Mouse (Mus musculus) liver, adult 2 months (tissue): ENCODE measurements around the gene Shkbp1. TPM values are rescaled to one million over a fixed set of nuclear protein-coding genes. Genes with fewer than 3 reads are reported as not detected.

ENCODE experiments used
- DNase-seq: peaks from one replicate; pipeline ENCODE4 v3.0.0-alpha.2; 2011; ENCODE audit warnings: low read depth, low spot score; ENCODE audit errors: extremely low read depth
- H3K27ac ChIP-seq: fragments of 200-500 bp; replicated peaks from 2 replicates; pipeline ENCODE4 v1.5.1; 2012; ENCODE audit warnings: low read depth, mild to moderate bottlenecking, control low read depth, inconsistent platforms, low read length; ENCODE audit not compliant: insufficient read depth
- H3K27me3 ChIP-seq: fragments of 200-500 bp; 2 replicates; pipeline ENCODE4 v1.6.1; 2012; ENCODE audit warnings: mild to moderate bottlenecking, moderate library complexity, low read length, inconsistent platforms; ENCODE audit not compliant: control insufficient read depth, insufficient read depth
- H3K36me3 ChIP-seq: fragments of 200-500 bp; 2 replicates; pipeline ENCODE4 v1.6.1; 2012; ENCODE audit warnings: low read length, inconsistent platforms; ENCODE audit not compliant: control insufficient read depth, insufficient read depth
- H3K4me1 ChIP-seq: fragments of 200-500 bp; 2 replicates; pipeline ENCODE4 v1.6.1; 2011; ENCODE audit warnings: low read length; ENCODE audit not compliant: control insufficient read depth, insufficient read depth
- H3K4me3 ChIP-seq: fragments of 200-500 bp; 2 replicates; pipeline ENCODE4 v1.5.1; 2011; ENCODE audit warnings: low read depth, mild to moderate bottlenecking, control low read depth, low read length, moderate library complexity; ENCODE audit not compliant: insufficient read depth
- H3K79me2 ChIP-seq: fragments of 200-500 bp; 2 replicates; pipeline ENCODE4 v1.6.1; 2012; ENCODE audit warnings: inconsistent platforms, mild to moderate bottlenecking, low read length, moderate library complexity; ENCODE audit not compliant: control insufficient read depth, insufficient read depth
- H3K9ac ChIP-seq: fragments of 200-500 bp; 2 replicates; pipeline ENCODE4 v1.6.1; 2012; ENCODE audit warnings: low read depth, mild to moderate bottlenecking, control low read depth, inconsistent platforms, low read length
- CTCF ChIP-seq: fragments of 200-500 bp; IDR thresholded peaks from 2 replicates; pipeline ENCODE4 v1.5.1; 2011; ENCODE audit warnings: low read depth, low read length, control low read depth
- POLR2A ChIP-seq: fragments of 200-500 bp; IDR thresholded peaks from 2 replicates; pipeline ENCODE4 v1.6.1; 2011; ENCODE audit warnings: low read length, control low read depth; ENCODE audit not compliant: insufficient read depth; ENCODE audit errors: extremely low read depth
- WGBS: fragments of 180-500 bp; shearing (Covaris S2); methylation state at CpG from one replicate; pipeline ENCODE4 v1.1.7; 2018; 5-methylcytosine and 5-hydroxymethylcytosine counted together
- polyA plus RNA-seq: library from polyadenylated mRNA; depleted of rRNA; stranded (reverse); fragments of >200 nt; gene quantifications from 2 replicates; pipeline ENCODE4 v1.2.3, GENCODE M21; 2012
- total RNA-seq: library from RNA; depleted of rRNA; stranded (reverse); fragments of >200 nt; gene quantifications from 2 replicates; pipeline ENCODE4 v1.2.3, GENCODE M21; 2014

Gene Shkbp1
- total and polyA plus RNA-seq, 2 experiments: 3.6 to 23.9 TPM

DNA sequence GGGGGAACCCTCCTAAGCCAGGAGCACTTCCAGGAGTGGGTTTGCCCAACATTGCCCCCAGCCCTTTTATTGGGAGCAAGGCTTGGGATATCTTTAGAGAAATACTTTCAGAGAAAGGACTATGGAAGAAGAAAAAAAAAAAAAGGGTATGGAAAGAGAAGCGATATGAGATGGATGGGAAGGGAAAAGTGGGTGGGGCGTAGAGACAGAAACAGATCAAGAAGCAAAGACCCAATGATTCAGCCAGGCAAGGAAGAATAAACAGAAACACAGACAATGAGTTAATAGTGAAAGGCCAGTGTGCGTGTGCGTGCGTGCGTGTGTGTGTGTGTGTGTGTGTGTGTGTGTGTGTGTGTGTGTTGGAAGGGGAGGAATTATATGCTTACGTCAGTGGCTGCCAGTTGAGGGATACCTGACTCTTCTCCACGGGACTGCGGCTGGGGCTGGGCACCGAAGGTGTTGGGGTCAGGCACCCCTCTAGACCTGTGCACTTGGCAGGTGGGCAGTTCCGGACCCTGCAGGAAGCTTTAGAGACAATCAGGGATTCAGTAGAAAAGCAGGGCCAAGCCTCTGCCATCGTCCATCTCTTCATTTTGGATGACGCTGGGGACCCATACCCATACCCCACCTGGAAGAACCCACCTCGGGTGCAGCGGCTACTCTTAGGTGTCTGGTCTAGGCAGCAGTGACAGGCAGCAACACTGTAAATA, 20.7 kb downstream of the Shkbp1 start:
- H3K4me1 ChIP-seq: no peaks in the 10 kb centered on the region
- H3K4me3 ChIP-seq: no peak overlapping the region
- H3K9ac ChIP-seq: no peak overlapping the region
- H3K27me3 ChIP-seq: peaks cover 8% of the 10 kb centered on the region
- peak overlapping the region; percentile 38 for H3K27ac ChIP-seq
- WGBS: 61% methylated on average over 15 of the region's 15 CpGs
- H3K36me3 ChIP-seq: no peaks in the 10 kb centered on the region
- TF ChIP-seq POLR2A: no peak
- no peak for TF ChIP-seq CTCF
- DNase-seq: no peak
- no peaks in the 10 kb centered on the region for H3K79me2 ChIP-seq

DNA sequence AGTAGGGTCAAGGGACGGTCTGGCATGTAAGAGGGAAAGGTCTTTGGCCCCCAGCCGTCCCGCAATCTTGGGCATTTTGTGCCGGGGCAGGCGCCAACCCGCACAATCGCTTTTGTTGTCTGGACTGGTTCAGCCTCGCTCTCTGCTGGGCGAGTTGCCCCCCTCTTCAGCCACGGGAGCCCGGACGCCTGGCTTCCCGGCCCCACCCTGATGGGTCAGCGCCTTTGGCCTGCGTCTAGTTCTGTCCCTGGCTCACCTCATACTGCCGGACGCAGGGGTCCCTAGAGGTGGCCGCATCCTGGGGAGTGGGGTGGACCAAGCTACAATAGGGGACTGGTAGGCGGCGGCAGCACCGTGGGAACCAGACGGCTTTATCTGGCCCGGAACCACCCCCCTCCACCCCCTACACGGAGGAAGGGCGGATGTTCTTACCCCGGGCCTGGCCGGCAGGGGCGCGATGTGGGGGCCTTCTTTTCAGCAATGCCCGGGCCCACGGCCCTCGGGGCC, 21.4 kb downstream of the Shkbp1 start:
- peak overlapping the region; percentile 26; the same call in 1 of the 2 replicates for H3K4me3 ChIP-seq
- no peaks in the 10 kb centered on the region; the same call in 1 of the 2 replicates for H3K4me1 ChIP-seq
- DNase-seq: no peak
- peak overlapping the region; percentile 21; the same call in 1 of the 2 replicates for H3K9ac ChIP-seq
- TF ChIP-seq CTCF (no peak), POLR2A (no peak)
- WGBS: 22% methylated on average over 32 of the region's 32 CpGs
- no peaks in the 10 kb centered on the region for H3K36me3 ChIP-seq
- no peaks in the 10 kb centered on the region for H3K79me2 ChIP-seq
- H3K27me3 ChIP-seq: peaks cover 12% of the 10 kb centered on the region
- peak overlapping the region; percentile 51 for H3K27ac ChIP-seq

DNA sequence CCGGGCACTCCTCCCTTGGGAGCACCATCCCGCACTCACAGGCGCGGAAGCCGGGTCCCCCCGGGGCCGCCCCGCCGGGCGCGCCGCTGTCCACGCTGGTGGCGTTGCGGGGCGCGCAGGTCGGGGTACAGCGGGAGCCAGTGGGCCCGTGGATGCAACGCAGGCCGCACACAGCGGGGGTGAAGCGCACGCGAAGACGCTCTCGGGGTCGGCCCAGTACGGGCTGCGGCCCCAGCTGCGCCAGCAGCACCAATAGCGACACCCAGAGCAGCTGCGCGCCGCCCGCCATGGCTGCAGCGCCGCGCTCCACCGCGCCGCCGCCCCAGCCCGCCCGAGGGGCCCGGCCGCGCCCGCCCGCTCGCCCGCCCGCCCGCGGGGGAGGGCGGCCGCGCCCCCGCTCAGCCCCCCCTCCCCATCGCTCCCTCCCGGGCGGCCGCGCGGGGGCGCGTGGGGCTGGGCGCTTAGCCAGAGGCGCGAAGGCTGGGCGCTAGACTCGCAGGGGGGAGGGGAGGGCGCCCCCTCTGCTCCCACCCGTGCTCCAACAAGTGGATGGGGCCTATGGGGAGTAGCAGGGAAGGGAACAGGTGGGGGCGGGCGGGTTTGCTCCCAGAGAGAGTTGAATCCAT, 22.4 kb downstream of the Shkbp1 start:
- Histone ChIP-seq H3K9ac (peak overlapping the region; percentile 81), H3K27ac (peak overlapping the region; percentile 51), H3K27me3 (peaks cover 13% of the 10 kb centered on the region), H3K4me1 (no peaks in the 10 kb centered on the region; the same call in 1 of the 2 replicates), H3K4me3 (peak overlapping the region; percentile 71), H3K36me3 (no peaks in the 10 kb centered on the region), H3K79me2 (no peaks in the 10 kb centered on the region)
- WGBS: 5% methylated on average over 70 of the region's 77 CpGs
- no peak for TF ChIP-seq CTCF
- TF ChIP-seq POLR2A: no peak
- no peak for DNase-seq

DNA sequence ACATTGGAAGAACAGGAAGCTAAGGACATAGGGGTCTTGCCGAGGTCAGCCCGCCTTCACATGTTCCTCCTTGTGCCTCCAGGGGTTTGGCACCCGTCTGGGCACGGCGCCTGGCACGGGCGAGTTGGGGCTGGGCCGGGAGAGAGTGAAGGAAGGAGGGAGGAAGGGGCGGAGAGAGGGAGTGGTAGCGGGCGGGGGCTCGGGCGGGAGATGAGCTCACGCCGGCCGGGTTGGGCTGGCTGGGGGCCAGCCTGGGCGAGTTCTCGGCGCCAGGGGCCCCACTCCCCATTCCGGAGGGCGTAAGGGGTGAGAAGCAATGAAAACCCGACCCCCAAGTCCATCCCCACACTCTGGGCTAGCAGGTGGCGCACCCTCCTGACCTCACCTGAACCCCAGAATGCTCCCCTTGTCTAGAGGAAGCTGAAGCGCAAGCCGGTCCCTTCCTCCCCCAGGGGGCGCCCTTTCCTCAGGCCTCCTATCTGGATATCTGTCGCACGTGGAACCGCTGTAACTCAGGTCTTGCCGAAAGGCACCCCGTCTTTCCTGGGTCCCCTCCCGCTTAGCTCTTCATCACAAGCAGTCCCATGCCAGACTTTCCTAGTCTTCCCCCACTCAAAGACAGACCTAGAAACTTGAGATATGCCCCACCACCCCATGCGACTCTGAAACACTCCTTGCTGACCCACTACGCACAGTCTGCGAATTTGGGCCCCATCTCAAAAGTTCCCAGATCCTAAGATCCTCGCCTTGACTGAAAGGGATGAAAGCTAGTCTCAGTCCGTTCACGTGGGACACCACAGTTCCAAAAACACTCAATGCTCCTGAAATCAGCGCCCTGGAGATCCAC, 23.2 kb downstream of the Shkbp1 start:
- Histone ChIP-seq H3K27ac (peak overlapping the region; percentile 14), H3K36me3 (no peaks in the 10 kb centered on the region), H3K4me1 (no peaks in the 10 kb centered on the region; the same call in 1 of the 2 replicates), H3K4me3 (peak overlapping the region; percentile 71), H3K9ac (peak overlapping the region; percentile 81), H3K27me3 (peaks cover 13% of the 10 kb centered on the region), H3K79me2 (no peaks in the 10 kb centered on the region)
- TF ChIP-seq POLR2A (no peak), CTCF (peak; percentile 90)
- peak; percentile 43 for DNase-seq
- WGBS: 3% methylated on average over 37 of the region's 39 CpGs

DNA sequence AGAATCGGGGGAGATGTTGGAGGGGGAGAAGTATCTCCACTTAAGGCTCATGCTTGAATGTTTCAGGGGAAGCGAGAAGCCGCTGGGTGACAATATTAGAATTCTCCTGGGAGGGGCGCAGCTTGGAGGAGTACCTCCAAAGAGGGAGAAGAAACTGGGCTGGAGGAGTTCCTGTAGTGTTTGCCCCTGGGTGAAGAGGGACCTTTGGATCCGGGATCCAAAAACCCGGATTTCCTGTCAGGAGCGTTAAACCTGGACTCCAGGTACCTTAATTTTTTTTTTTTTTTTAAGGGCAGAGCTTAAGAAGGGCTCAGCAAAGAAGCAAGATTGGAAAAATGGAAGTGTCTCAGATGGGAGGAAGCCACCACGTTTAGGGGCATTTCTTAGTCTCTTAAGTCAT, 24.0 kb downstream of the Shkbp1 start:
- 10% methylated on average over 8 of the region's 8 CpGs for WGBS
- DNase-seq: no peak
- no peak for TF ChIP-seq CTCF
- TF ChIP-seq POLR2A: no peak
- peak overlapping the region; percentile 15 for H3K9ac ChIP-seq
- peak overlapping the region; percentile 66 for H3K27ac ChIP-seq
- H3K36me3 ChIP-seq: no peaks in the 10 kb centered on the region
- no peaks in the 10 kb centered on the region; the same call in 1 of the 2 replicates for H3K4me1 ChIP-seq
- no peaks in the 10 kb centered on the region for H3K79me2 ChIP-seq
- peak overlapping the region; percentile 71 for H3K4me3 ChIP-seq
- H3K27me3 ChIP-seq: peaks cover 10% of the 10 kb centered on the region
